Mouse (Mus musculus) left cerebral cortex, adult 8-10 months (tissue): ENCODE results near the gene Olfr736. TPM values are rescaled to one million over a fixed set of nuclear protein-coding genes. Genes with fewer than 3 reads are reported as not detected.

Experiments used
- DNase-seq, 2 experiments: peaks; one replicate each; pipeline ENCODE4 v3.0.0; 2022; ENCODE audit warnings: low spot score in 2 of 2
- total RNA-seq, 4 experiments: library from RNA; stranded (reverse); gene quantifications; 2 replicates each; pipeline ENCODE4 v1.2.4; 2022

The Olfr736 gene
- total RNA-seq = not detected

GRCm38 (mm10) chr14:50380863-50381262 lies at the start of gene Olfr736:
Olfr736 (plus strand) TSS chr14:50381163.
- DNase-seq = no peak

DNA sequence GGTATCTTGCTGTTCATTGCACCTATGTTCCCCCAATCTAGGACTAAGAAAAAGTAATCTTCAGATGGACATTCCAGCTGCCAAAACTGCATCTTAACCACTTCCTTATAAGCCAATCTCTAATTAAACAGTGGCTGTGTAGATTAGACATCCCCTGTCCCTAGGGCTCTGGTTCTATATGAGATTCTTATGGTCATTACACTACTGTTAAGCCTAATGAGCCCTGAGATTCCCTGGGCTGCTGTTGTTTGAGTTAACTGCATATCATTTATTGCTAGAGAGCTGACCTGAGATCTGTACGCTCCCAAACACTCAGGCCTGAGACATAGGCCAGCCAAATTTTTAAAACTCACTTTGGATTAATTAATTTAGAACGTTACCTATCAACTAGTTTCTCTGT lies 32.2 kb upstream of the Olfr736 start, which contains the start of gene Olfr735:
Gene Olfr735, minus strand, starts transcription at position 77 of the 400 bp plus-strand sequence.
- no peak for DNase-seq

DNA sequence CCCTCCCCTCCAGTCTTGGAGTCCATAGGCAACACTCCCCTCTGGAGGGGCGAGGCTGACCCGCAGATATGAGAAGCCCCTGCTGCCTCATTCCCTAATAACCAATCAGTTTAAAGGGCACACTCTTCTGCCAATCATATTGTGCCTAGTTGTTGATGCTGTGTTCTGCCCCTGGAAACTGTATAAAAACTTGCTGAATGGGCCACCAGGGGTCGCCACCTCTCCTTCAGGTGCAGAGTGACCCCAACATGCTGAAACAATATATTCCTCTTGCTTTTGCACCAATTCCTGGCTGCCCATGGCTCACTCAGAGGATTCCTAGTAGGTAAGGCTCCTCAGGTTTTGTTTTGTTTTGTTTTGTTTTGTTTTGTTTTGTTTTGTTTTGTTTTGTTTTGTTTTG lies 28.5 kb upstream of the Olfr736 start:
- DNase-seq = no peak

DNA sequence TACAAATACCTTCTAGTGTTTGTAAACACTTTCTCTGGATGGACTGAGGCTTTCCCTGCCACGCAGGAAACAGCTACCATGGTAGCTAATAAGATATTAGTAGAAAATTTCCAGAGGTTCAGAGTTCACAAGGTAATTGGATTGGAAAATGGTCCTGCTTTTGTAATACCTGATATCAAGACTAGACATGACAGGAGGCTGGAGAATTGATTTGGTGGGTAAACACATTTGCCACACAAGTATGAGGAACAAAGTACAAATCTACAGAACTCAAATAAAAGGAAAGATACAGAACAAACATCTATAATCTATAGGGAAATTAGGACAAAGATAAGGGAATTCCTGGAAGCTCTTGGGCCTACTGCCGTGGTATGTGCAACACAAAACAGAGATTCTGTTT lies 24.2 kb upstream of the Olfr736 start:
- DNase-seq = no peak

- no peak for DNase-seq
These were observed 23.4 kb upstream of the Olfr736 start, which contains the start of gene Tlr11 for GRCm38 (mm10) chr14:50357593-50357992. Tlr11 (plus strand) TSS chr14:50357914.

GRCm38 (mm10) chr14:50360480-50360879 lies 20.5 kb upstream of the Olfr736 start:
- no peak for DNase-seq

DNA sequence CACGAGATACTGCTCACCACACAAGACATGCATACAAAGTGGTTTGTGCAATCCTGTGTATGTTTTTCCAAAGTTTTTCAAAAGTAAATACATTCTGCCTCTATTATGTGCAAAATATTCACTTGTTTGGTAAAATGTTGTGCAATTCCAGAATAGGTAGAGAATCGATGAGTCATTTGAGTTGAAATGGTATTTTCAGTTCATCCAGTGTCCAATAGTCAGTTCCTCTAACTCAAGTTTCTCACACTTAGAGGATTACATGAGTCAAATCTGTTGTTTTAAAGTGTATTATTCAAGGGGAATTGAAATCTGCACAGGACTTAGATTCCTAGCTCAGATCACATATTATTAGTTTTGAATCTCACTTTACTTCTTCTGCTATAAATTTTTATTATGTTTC lies 17.4 kb upstream of the Olfr736 start:
- DNase-seq = no peak

DNA sequence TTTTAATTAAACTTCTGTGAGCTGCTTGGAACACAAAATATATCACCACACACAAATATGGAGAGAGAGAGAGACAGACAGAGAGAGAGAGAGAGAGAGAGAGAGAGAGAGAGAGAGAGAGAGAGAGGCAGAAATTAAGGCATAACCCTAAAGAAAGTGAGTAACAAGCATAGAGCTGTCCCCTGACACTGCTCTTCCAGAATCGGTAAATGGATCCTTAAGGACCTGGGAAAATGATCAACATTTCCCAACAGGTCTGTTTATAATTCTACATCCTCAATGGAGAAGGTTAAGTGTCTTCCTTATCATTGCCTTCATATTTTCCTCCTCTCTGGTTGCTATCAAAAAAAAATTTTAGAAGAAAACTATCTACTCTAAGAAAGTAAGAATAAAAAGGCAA lies 26.3 kb downstream of the Olfr736 start, which contains the start of gene Olfr738:
Gene Olfr738, plus strand, starts transcription at position 301 of the 400 bp plus-strand sequence.
- DNase-seq = no peak

- no peak for DNase-seq
These were observed 37.4 kb downstream of the Olfr736 start, which contains the start of gene Olfr739 for GRCm38 (mm10) chr14:50418326-50418725. Olfr739 (plus strand) TSS chr14:50418626.

Other genes starting within 250 kb of the Olfr736 start
- gene Olfr728, start 238.5 kb upstream of the Olfr736 start, total RNA-seq = not detected
- not detected for gene Olfr729, start 228.3 kb upstream of the Olfr736 start, total RNA-seq
- gene Olfr730, start 193.0 kb upstream of the Olfr736 start, total RNA-seq = not detected
- not detected for gene Olfr731, start 139.3 kb upstream of the Olfr736 start, total RNA-seq
- not detected for gene Olfr732, start 97.0 kb upstream of the Olfr736 start, total RNA-seq
- gene Olfr733, start 79.6 kb upstream of the Olfr736 start, total RNA-seq = not detected
- not detected for gene Olfr734, start 54.4 kb upstream of the Olfr736 start, total RNA-seq
- not detected for gene Olfr735, start 32.3 kb upstream of the Olfr736 start, total RNA-seq
- gene Tlr11, start 23.2 kb upstream of the Olfr736 start, total RNA-seq = not detected
- gene Olfr738, start 26.4 kb downstream of the Olfr736 start, total RNA-seq = not detected
- gene Olfr739, start 37.5 kb downstream of the Olfr736 start, total RNA-seq = not detected
- not detected for gene Olfr740, start 64.4 kb downstream of the Olfr736 start, total RNA-seq
- not detected for gene Olfr741, start 91.6 kb downstream of the Olfr736 start, total RNA-seq
- gene Olfr742, start 122.4 kb downstream of the Olfr736 start, total RNA-seq = not detected
- gene Olfr743, start 140.7 kb downstream of the Olfr736 start, total RNA-seq = not detected
- gene Olfr744, start 233.7 kb downstream of the Olfr736 start, total RNA-seq = not detected